Mouse (Mus musculus) frontal cortex, postnatal 25 days (tissue): ENCODE data around the gene Lipc.
A peak's percentile ranks its signal among the peaks of the same experiment; 100 is the strongest.

Source experiments
- DNase-seq, 2 experiments: peaks; one replicate each; pipeline ENCODE4 v3.0.0; 2022; ENCODE audit warnings: low spot score in 2 of 2

The Lipc gene

DNA sequence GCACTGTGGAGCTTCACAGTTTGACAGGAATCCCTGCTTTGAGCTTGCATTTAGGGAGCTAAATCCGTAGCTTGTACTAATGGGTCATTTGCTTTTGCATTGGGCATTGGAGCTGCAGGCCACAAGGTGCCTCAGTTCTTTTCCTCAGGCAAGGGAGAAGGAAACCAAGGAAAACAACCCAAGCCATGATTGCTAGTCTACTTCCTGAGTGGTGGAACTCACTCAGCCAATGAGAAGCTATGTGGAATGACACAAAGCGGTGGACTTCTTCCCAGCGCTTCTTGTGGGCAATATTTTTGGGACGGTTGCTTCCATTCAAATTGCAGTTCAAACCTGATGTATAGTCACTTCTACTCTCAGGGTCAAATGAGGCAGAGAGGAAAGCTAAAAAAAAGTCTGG, at the start of gene Lipc:
TSS of gene Lipc (minus strand) at position 101 of the 400 bp plus-strand sequence.
- no peak for DNase-seq

DNA sequence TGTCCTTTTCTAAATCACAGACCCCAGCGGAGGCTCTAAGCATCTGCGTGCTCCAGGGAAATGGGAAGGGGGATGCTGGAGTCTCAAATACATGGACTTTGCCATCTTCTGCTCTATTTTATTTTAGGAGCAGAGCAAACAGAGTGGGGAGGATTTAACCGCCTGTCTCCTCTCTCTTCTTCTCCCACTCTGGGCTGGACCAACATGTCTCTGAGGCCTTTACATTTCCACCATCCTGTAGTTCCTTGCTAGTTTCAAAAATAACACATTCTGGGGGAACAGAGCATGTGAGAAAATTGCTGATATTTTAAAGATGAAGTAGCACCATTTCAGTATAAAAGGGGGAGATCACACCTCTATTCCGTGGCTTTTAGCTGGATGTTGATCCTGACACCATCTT, 47.1 kb upstream of the Lipc start:
- DNase-seq: no peak

DNA sequence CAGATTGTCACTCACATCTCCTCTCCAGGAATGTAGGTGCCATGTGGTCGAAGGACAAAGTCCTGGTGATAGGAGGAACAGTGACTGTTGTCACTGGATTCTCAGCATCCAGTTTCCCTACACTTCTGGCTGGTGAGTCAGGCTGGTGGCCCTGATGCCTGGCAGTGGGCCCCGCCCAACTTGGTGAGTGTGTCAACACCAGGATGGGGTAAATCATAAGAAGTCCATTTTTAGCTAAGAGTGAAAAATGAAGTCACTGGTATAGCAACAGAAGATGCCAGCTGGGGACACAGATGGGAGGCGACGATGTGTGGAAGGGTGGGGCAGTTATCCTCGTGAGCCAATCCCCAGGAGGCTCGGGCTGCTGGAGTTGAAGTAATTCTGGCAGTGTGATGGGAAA, 46.7 kb upstream of the Lipc start:
- peak; percentile 58 to 61 for DNase-seq

DNA sequence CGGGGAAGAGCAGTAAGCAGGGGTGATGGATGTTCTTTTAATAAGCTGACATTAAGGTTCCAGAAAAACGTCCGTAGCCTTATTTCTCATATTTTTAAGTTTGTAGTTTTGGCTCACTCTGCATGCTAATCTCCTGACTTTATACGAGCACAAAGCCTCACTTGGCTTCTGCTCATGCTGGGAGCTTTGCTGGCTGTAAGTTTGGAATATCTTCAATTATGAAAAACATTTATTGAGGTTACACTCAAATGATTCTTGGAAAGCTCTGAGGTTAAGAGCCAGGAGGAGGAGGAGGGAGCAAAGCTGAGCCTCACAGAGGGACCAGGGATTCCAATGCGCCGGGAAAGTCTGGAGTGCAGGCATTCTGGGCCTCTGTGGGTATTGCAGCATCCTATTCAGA, 41.3 kb upstream of the Lipc start:
- no peak for DNase-seq

DNA sequence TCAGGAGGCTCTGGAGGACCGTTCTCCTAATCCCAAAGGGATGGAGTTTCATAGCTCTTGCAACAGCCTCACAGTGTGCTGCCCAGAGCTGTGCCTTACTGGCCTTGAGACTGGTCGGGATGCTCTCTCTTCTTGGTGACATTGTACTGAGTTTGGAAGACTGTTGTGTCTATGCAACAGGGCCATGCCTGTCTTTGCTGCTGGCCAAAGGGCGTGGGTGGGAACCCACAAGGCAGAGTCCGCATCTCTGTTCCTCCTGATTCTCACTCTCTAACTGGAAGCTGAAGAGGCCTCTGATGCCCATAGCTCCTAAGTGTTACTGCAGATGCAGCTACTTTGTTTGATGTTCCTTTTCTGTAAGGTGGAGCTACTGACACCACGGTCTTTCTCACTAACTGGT, 39.4 kb upstream of the Lipc start:
- no peak for DNase-seq

DNA sequence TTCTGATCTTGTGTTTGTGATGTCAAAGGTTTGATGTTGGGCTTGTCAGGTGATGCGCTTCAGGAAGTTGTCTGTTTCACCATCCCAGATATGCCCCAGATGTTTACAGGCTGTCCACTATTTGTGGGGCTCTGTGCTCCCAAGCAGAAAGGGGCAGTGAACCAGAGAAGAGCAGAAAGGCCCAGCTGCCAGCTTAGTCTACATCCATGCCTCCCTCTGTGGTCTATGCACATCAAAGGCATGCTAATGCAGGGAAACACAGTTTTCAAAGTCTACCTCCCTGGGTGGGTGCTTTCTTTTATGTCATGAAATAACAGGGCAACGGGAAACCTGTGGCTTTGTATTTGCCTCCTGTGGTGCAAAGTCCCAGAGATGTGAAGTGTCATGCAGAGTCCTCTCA, 35.2 kb upstream of the Lipc start:
- no peak for DNase-seq

DNA sequence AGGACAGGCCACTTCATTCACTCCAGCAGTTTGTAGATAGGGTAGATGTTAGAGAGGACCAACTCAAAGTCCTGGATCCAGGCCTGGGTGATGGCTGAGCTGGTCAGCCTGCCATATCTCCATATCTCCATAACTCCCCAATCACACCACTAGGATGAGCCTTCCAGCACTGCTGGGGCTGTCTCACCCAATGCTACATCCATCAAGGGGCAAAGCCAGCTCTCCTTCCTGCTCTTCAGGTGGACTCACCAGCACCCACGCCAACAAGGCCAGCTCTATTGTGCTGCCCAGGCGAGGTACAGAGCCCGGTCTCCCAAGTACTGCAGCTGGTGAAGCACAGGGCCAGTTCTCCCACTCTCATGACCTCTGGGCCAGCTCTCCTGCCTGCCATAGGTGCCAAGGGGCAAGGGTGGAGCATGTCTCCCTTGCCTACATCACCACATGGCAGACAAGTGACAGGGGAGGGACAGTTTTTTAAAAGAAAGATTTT, 31.0 kb upstream of the Lipc start:
- no peak for DNase-seq

DNA sequence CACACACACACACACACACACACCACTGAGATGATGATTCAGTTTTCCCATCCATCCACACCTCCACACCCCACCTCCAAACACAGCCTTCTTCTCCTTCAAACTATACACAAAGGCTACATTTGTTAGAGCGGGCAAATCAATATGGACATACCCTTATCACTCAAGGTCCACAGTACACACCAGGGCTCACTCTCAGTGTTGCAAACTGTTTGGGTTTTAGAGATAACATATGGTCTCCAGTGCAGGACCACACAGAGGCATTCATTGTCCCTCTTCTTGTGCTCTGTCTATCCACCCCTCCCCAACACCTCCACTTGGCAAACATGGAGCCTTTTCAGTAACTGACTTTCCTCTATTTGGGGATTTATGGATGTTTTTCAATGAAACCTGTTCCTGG, 29.7 kb upstream of the Lipc start:
- no peak for DNase-seq

DNA sequence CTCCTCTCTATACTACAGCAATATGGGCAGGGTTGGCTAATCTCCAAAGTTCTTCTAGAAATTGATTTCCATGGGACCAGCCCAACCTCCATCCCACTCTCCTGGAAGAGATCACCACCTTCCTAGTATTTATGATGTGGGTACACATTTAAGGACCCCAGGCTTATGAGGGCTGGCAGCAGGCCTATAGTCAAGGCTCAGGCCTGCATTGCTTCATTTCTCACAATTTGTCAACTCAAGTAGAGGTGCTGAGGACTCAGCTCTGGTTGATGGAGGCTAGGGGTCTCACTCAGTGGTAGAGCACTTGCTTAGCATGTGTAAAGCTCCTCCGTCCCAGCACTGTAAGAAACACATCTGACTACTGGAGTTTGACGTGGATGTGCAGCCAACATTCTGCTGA, 27.6 kb upstream of the Lipc start:
- no peak for DNase-seq

DNA sequence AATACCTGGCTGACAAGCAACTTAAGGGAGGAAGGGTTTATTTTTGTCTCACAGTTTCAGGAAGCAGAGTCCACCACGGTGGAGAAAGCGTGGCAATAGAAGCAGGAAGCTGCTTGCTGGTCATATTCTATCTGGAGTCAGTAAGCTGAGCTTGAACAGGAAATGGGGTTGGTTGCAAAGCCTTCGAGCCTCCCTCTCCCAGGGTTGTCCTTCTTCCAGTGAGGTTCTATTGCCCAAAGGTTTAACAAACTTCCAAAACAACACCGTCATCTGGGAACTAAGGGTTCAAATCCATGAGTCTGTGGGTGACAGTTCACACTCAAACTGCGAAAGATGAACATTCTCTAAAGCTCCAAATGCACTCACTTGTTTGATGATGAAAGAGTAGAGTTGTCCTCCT, 27.1 kb upstream of the Lipc start:
- no peak for DNase-seq

DNA sequence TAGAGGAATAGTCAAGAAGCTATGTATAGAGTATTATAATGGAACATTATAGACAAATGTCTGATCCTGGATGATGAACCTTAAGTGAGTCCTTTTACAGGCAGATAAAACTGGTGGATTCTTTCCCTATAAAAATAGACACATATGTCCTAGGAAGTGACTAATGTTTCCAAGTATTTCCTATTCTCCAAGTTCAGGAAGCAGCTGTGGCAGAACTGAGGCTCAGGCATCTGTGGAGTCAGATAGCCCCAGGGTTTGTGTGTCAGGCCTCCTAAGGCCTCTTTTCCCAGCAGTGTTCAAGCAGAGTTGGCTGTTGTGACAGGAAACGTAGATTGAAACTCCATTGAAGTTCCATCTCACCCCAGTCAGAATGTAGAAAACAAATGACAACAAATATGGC, 25.4 kb upstream of the Lipc start:
- DNase-seq: no peak

DNA sequence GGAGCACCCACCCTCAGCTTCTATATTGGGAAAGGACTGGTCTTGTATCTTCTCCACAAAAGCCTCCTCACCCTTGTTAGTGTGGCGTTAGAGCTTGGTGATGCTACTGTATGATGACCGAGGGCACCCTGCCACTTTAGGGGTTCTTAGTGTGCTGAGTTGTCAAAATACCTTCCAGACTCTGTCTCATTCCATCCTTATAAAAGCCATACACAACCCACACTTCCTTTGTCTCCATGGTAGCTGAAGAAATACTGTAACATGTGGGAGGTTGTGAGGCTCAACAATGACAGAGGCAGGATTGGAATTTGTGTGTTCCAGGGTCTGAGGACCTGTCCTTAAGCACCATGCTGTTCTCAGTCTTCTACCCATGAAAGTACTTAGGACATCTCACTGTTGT, 23.9 kb upstream of the Lipc start:
- no peak for DNase-seq

DNA sequence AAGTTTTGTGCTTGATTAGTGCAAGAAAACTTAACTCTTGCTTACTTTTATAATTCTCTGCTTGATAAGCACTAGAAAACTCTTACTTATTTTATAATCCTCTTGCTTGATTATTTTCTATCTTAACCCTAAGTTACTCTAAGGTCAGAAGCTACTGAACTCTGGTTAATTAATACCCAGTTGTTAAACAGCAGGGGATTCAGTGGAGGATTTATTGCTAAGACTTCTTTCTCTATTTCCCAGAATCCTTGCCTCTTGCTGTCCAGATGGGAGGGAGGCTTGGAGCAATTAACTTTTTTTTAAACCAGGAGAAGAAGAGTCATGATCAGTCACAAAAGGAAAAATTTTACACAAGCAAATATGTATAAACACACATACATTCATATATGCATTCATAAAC, 21.3 kb upstream of the Lipc start:
- no peak for DNase-seq

DNA sequence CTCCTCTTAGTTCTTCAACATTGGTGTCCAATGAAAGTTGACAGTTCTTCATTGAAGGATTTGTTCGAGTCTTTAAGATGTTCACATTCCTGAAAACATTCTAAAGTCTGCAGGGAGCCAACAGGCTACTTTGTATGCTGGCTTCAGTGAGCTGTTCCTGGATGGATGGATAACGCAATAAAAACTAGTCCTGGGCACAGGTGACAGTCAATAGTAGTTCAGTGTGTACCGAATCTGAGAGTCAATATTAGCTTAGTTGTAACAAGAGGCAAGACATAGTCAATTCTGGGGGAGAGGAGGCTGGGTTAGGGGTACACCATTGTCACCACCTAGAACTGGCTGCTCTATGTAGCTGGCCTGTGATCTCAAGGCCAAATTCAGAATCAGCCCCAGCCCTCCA, 17.2 kb upstream of the Lipc start:
- no peak for DNase-seq

DNA sequence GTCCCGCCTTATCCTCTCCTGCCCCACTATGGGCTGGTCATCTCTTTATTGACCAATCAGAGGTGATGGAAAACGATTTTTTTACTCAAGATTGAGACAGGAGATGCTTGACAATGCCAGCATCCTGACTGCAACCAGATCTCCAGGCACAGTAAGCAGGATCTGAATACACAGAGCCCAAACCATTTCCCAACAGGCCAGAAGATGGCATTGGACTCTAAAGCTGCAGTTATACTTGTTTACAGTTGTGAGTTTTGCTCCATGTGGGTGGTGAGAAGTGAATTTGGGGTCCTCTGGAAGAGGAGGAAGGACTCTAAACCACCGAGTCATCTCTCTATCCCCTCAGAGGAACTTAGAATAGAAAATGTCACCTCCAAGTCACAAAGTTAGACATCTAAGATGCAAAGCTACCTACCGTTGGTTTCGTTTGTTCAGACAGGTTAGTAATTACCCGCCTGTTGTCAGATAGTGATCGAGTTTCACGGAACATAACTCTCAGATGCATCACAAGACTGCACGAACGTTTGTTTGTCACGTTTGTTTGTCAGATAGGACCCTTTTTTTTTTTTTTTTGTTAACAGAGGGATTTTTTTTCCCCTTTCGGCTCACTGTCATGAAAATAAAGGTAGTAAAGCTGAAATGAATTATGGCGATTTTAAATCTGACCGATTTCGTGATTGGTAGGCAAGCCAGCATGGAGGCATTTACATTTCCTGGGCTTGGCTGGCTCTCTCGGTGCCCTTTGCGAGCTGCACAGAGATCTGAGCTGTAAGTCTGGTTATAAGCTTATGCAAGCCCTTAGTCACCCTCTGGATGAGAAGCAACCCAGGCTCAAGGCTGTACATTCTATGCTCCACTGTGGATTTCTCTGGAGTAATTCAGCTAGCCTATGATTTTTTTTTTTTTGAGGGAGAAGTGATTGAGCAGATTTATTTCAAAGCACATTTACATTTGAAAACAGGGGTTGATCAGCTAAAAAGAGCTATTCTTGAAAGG, 14.3 kb upstream of the Lipc start:
- DNase-seq: no peak

DNA sequence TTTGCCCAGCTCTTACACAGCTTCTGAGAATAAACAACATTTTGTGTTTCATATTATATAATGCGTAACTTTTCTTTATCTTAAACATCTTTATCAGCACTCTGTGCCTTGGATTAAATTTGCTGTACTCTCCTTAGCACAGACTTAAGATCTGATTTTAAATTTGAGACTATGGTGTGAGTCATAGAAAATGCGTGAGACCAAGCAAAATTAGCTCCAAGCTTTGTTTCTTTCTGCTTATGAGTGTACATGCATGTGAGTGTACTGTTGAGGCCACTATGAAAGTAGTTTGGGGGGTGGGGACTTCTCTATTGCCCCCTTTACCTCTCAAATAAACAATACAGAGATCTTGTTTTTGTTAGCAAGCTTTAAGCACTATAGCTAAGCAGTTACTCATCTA, 13.4 kb upstream of the Lipc start:
- DNase-seq: no peak

DNA sequence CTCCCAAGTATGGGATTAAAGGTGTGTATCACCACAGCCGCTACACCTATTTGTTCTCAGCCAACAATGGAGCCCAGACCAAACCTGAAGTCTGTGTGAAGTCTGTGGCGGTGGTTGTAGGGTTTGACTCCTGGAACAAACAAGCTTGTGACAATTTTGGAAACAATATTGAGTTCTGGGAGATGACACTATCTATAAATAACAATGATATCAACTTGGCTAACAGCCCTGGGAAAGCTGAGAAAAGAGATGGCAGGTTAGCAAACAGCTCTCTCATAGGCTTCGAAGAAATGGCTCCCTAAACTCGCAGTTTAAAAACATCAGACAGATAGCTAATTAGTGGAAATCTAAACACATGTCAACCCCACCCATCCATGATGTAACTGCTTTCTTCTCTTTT, 13.0 kb upstream of the Lipc start:
- DNase-seq: no peak

DNA sequence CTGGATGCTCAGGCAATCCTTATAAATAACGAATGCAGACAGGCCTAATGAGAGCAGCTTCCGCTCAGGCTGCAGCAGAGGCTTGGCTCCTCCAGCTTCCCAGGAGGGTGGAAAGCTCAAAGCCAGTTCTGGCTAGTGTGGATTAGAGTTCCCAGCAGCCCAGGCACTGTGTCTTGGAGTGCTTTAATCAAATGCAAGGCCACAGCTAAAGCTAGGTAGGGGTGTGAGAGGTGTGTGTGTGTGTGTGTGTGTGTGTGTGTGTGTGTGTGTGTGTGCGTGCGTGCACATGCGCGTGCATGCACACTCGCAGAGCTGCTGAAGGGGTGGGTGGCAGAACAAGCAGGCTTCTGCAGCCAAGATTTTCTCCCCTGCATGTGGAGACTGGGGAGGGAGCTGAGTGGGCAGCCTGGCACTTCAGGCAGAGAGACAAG, 11.4 kb upstream of the Lipc start:
- DNase-seq: peak in 1 of 2 experiments; percentile 28

DNA sequence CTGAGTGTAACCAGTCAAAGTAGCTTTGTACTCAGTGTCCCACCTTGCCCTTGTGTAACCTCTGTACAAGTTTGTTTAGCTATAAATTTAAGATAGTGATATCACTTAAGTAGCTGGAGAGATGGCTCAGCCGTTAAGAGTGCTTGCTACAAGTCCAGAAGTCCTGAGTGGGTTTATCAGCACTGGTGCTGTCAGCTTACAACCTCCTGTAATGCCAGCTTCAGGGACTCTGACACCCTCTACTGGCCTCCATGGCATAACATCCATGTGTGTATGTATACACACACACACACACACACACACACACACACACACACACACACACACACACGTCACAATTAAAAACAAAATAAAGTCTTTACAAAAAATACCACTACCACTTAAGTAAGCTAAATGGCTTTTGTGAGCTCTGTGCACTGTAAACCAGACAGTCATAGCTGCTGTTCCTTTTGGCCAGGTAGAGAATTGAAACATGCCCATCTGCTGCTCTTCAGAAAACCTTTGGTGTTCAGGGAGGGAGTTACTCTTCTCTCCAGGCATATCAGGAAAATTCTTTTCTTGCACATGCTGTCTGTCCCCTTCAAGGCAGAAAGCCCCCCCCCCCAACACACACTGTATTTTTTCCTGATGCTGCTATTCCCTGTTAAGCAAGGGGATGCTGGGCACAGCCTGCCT, 10.9 kb upstream of the Lipc start:
- DNase-seq: no peak

DNA sequence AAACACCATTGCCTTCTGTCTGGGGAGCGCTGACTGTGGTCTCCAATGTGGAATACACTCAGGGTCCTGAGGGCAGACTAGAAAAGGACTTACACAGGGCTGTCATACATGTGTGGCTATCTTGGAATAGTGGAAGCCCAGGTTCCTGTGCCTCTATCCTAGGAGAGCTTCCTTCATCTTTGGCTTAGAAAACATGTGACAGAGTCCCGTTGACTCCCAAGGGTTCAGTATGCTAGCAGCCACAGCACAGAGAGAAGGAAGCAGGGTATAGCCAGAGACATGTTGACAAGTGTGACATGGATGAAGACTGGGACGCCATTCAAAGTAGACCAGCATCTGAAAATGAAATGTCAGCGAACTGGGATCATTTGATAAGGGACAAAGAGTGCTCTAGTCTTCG, 8.3 kb upstream of the Lipc start:
- DNase-seq: no peak

DNA sequence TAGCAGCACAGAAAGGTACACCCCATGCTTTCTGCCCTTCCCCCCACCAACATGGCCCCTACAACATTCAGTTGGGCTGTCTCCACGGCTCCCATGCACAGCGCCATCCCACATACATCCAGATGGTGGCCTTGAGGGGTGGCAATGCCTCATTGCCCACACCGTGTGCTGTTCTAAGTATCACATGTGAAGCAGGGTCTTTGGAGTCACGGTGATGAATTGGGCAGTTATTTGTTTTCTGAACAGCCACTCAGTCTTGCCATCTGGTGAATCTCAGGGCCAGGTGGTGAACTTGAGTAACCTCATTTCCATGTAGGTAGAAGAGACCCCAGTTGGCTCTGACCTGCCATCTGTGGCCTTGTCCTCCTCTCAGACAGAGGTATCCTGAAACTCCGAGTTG, 7.8 kb upstream of the Lipc start:
- no peak for DNase-seq

DNA sequence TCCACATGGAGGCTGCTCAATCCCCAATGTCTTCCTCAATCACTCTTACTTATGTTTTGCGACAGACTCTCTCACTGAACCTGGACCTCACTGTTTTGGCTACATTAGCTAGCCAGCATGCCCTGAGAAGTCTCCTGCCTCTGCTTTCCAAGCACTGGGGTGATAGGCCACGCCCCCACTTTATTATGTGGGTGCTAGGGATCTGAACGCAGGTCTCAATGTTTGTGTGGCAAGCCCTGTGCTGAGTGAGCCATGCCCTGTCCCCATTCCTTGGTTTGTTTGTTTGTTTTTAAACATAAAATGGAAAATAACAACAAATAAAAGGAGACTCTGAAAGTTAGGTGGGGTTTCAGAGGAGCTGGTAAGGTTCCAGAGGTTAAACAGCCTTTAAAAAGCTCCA, 7.4 kb upstream of the Lipc start:
- DNase-seq: no peak

DNA sequence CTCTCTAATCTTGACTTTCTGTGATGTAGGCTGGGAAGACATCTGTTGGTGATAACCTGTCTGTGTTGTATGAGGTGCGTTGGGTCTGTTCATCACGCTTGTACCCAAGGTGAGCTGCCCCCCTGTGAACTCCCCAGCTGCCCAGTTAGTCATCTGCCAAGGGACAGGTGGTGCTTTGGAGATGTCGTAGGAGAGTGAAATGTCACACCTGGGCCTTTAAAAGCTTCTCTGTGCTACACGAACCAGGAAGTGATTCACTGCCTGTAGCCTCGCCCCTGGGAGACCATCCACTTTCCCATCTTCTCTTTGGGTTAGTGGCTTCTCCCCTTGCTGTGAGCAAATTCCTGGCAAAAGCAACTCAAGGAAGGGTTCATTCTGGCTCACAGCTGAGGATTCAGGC, 6.4 kb upstream of the Lipc start:
- DNase-seq: no peak
